In genomic region chr2:172787203-172787944, GRCm38 (mm10) we compare ENCODE assay signal across 9 mouse cellular contexts.
A peak's percentile ranks its signal among the peaks of the same experiment; 100 is the strongest.
DNase-seq lines count a peak whose midpoint lies in the region; ATAC-seq and TF ChIP-seq lines count a peak whose summit lies in the region.
"Had no signal": no experiment of that assay in that cellular context is flagged by ENCODE, and none has a peak within 500 bp of the region (broad histone marks: within the 10 kb centered on the region; RNA-seq: fewer than 3 reads in every experiment).

No protein-coding gene starts in this region.

- H3K4me3 ChIP-seq in E14TG2a.4 (replicated peaks; ENCODE audit: low read length), result peak overlapping the region; percentile 29; the same call in 1 of the 2 replicates
- H3K4me3 ChIP-seq in hindbrain, embryonic 14.5 days (replicated peaks; ENCODE audit: low read length), result peak overlapping the region; percentile 16; the same call in 1 of the 2 replicates
- no peak overlapping the region; the same call in 1 of the 2 replicates for H3K4me3 ChIP-seq in liver, postnatal 0 days (ENCODE audit: low read depth, low read length)

- H3K36me3 ChIP-seq in E14TG2a.4 (ENCODE audit: insufficient read depth, low read length), result no peaks in the 10 kb centered on the region
- H3K36me3 ChIP-seq in hindbrain, embryonic 14.5 days (replicated peaks; ENCODE audit: control insufficient read depth, insufficient read depth), result no peaks in the 10 kb centered on the region
- no peaks in the 10 kb centered on the region for H3K36me3 ChIP-seq in liver, postnatal 0 days (replicated peaks; ENCODE audit: insufficient read depth, low read length)

- TF ChIP-seq POLR2A in brain, embryonic 14.5 days (IDR thresholded peaks at IDR 0.05; ENCODE audit: borderline replicate concordance, extremely low read depth, insufficient read depth, insufficient read length, poor library complexity, severe bottlenecking), result no peak

- H3K27ac ChIP-seq in hindbrain, embryonic 14.5 days, result no peak overlapping the region
- no peak overlapping the region for H3K27ac ChIP-seq in liver, postnatal 0 days (ENCODE audit: low read depth)

- WGBS in hindbrain, embryonic 14.5 days, result 36% methylated on average over 30 of the region's 30 CpGs
- 16% methylated on average over 30 of the region's 30 CpGs for WGBS in liver, postnatal 0 days (ENCODE audit: insufficient replicate concordance)

- no peak for TF ChIP-seq EP300 in liver, postnatal 0 days (IDR thresholded peaks at IDR 0.05; ENCODE audit: low read depth)

- peaks cover 28% of the 10 kb centered on the region for H3K4me1 ChIP-seq in E14TG2a.4 (replicated peaks; ENCODE audit: low read depth, low read length)
- peaks cover 6% of the 10 kb centered on the region; the same call in 1 of the 2 replicates for H3K4me1 ChIP-seq in hindbrain, embryonic 14.5 days (replicated peaks; ENCODE audit: control insufficient read depth, insufficient read depth, low read length)
- 0 out of 2 replicates have a peak, but pooled peaks cover 3% of the 10 kb centered on the region for H3K4me1 ChIP-seq in liver, postnatal 0 days (ENCODE audit: insufficient read depth)

- H3K4me2 ChIP-seq in hindbrain, embryonic 14.5 days (replicated peaks), result peak overlapping the region; percentile 41
- H3K4me2 ChIP-seq in liver, postnatal 0 days (ENCODE audit: low read depth, low read length), result peak overlapping the region; percentile 27

- no peak for ATAC-seq in hindbrain, embryonic 14.5 days (ENCODE audit: low FRiP score)
- peak; percentile 87 for ATAC-seq in liver, postnatal 0 days

- no peak for TF ChIP-seq CTCF in E14TG2a.4 (conservative IDR thresholded peaks at IDR 0.05; ENCODE audit: low read length)
- no peak for TF ChIP-seq CTCF in brain, embryonic 14.5 days (IDR thresholded peaks at IDR 0.05; ENCODE audit: borderline replicate concordance, extremely low read depth, insufficient read depth, insufficient read length)
- no peak for TF ChIP-seq CTCF in liver, postnatal 0 days (IDR thresholded peaks at IDR 0.05; ENCODE audit: low read depth)

- peak; percentile 25 for DNase-seq in brain, embryonic 14.5 days (ENCODE audit: low read depth)
- no peak for DNase-seq in hindbrain, embryonic 14.5 days (ENCODE audit: low spot score)
- DNase-seq in liver, postnatal 0 days, result peak; percentile 40
- DNase-seq in frontal cortex, adult 2 months (ENCODE audit: extremely low spot score in 1 of 2, low spot score in 1 of 2), result no peak
- no peak for DNase-seq in layer of hippocampus, adult 9-11 months
- no peak for DNase-seq in adrenal gland, postnatal 4 days (ENCODE audit: low spot score in 2 of 2)
- DNase-seq: cerebellum, adult 8-10 months; spleen, adult 18-20 months had no signal

- H3K9me3 ChIP-seq in E14TG2a.4 (ENCODE audit: low read length), result peaks cover 9% of the 10 kb centered on the region
- H3K9me3 ChIP-seq in hindbrain, embryonic 14.5 days (ENCODE audit: control insufficient read depth, low read length), result no peaks in the 10 kb centered on the region
- H3K9me3 ChIP-seq in liver, postnatal 0 days (ENCODE audit: low read length), result peaks cover 8% of the 10 kb centered on the region; the same call in 1 of the 2 replicates

- no peak overlapping the region for H3K9ac ChIP-seq in hindbrain, embryonic 14.5 days
- no peak overlapping the region for H3K9ac ChIP-seq in liver, postnatal 0 days (replicated peaks)

- peaks cover 78% of the 10 kb centered on the region for H3K27me3 ChIP-seq in E14TG2a.4 (ENCODE audit: insufficient read depth, low read length)
- peaks cover 58% of the 10 kb centered on the region for H3K27me3 ChIP-seq in hindbrain, embryonic 14.5 days (ENCODE audit: control insufficient read depth, insufficient read depth, low read length)
- H3K27me3 ChIP-seq in liver, postnatal 0 days (ENCODE audit: insufficient read depth, low read length), result peaks cover 20% of the 10 kb centered on the region

Comparison
In these comparisons a context has a peak if more than half of its experiments do, and no peak if none do; other contexts are left out.
1. DNase-seq: peak in brain, embryonic 14.5 days (single experiment) and liver, postnatal 0 days (single experiment); none in hindbrain, embryonic 14.5 days (single experiment), frontal cortex, adult 2 months (0 of 2), layer of hippocampus, adult 9-11 months (single experiment) and adrenal gland, postnatal 4 days (0 of 2).